Mouse (Mus musculus): ENCODE data around the gene Rab30. TPM values are rescaled to one million over a fixed set of nuclear protein-coding genes. Genes with fewer than 3 reads are reported as not detected.

Gene Rab30
- total RNA-seq, 2 experiments from 2014 or later: 17.3 to 18.6 TPM

- no peak for DNase-seq
- intact Hi-C loops (cut with DNase I): no loop called here
Observed at GRCm38 (mm10) chr7:92783166-92783806, 41.9 kb downstream of the Rab30 start.

GRCm38 (mm10) chr7:92783914-92784313 lies 42.5 kb downstream of the Rab30 start:
- intact Hi-C loops (cut with DNase I): no loop called here
- no peak for DNase-seq

- intact Hi-C loops (cut with DNase I): no loop called here
- no peak for DNase-seq
Observed at GRCm38 (mm10) chr7:92795749-92796148, 54.3 kb downstream of the Rab30 start.

GRCm38 (mm10) chr7:92796813-92797212 lies 55.4 kb downstream of the Rab30 start:
- DNase-seq: peak; percentile 43 to 45
- intact Hi-C loops (cut with DNase I): no loop called here

- no peak for DNase-seq
- intact Hi-C loops (cut with DNase I): loop anchor here (5.0 kb wide), 1 partner anchor 33 kb away; no protein-coding TSS in a partner anchor
Observed at GRCm38 (mm10) chr7:92799665-92800595, 58.5 kb downstream of the Rab30 start.

- intact Hi-C loops (cut with DNase I): loop anchor here (5.0 kb wide), 1 partner anchor 35 kb away; no protein-coding TSS in a partner anchor
- DNase-seq: no peak
Observed at GRCm38 (mm10) chr7:92802158-92802557, 60.8 kb downstream of the Rab30 start.

- intact Hi-C loops (cut with DNase I): loop anchor here (5.0 kb wide), 1 partner anchor 36 kb away; no protein-coding TSS in a partner anchor
Observed at GRCm38 (mm10) chr7:92803191-92803590, 61.8 kb downstream of the Rab30 start.

GRCm38 (mm10) chr7:92804919-92805668 lies 63.7 kb downstream of the Rab30 start:
- intact Hi-C loops (cut with DNase I): loop anchor here (5.0 kb wide), 1 partner anchor 38 kb away; no protein-coding TSS in a partner anchor
- no peak for DNase-seq

More at GRCm38 (mm10) chr7:92803191-92803590, 61.8 kb downstream of the Rab30 start:
- no peak for DNase-seq

GRCm38 (mm10) chr7:92806512-92807188 lies 65.2 kb downstream of the Rab30 start:
- no peak for DNase-seq
- intact Hi-C loops (cut with DNase I): no loop called here

- intact Hi-C loops (cut with DNase I): no loop called here
- DNase-seq: no peak
Observed at GRCm38 (mm10) chr7:92807482-92807881, 66.1 kb downstream of the Rab30 start.

- intact Hi-C loops (cut with DNase I): no loop called here
- no peak for DNase-seq
Observed at GRCm38 (mm10) chr7:92811667-92812279, 70.4 kb downstream of the Rab30 start.

- intact Hi-C loops (cut with DNase I): no loop called here
- no peak for DNase-seq
Observed at GRCm38 (mm10) chr7:92817242-92817641, 75.8 kb downstream of the Rab30 start.

GRCm38 (mm10) chr7:92817886-92818285 lies 76.5 kb downstream of the Rab30 start:
- no peak for DNase-seq
- intact Hi-C loops (cut with DNase I): no loop called here

- intact Hi-C loops (cut with DNase I): loop anchor here (5.0 kb wide), 1 partner anchor 52 kb away; no protein-coding TSS in a partner anchor
- no peak for DNase-seq
Observed at GRCm38 (mm10) chr7:92819656-92820055, 78.3 kb downstream of the Rab30 start.

GRCm38 (mm10) chr7:92820410-92820809 lies 79.0 kb downstream of the Rab30 start:
- DNase-seq: no peak
- intact Hi-C loops (cut with DNase I): loop anchor here (5.0 kb wide), 1 partner anchor 53 kb away; no protein-coding TSS in a partner anchor

GRCm38 (mm10) chr7:92820941-92821465 lies 79.6 kb downstream of the Rab30 start:
- intact Hi-C loops (cut with DNase I): loop anchor here (5.0 kb wide), 1 partner anchor 54 kb away; no protein-coding TSS in a partner anchor
- no peak for DNase-seq

- peak in 1 of 2 experiments; percentile 17 for DNase-seq
- intact Hi-C loops (cut with DNase I): loop anchor here (5.0 kb wide), 1 partner anchor 55 kb away; no protein-coding TSS in a partner anchor
Observed at GRCm38 (mm10) chr7:92821871-92822270, 80.5 kb downstream of the Rab30 start.

- DNase-seq: no peak
- intact Hi-C loops (cut with DNase I): loop anchor here (5.0 kb wide), 1 partner anchor 55 kb away; no protein-coding TSS in a partner anchor
Observed at GRCm38 (mm10) chr7:92822409-92823101, 81.2 kb downstream of the Rab30 start.

GRCm38 (mm10) chr7:92826248-92826647 lies 84.8 kb downstream of the Rab30 start:
- no peak for DNase-seq
- intact Hi-C loops (cut with DNase I): no loop called here
